Mouse (Mus musculus) hindbrain, embryonic 14.5 days (tissue): ENCODE measurements around the gene Ctsl. TPM values are rescaled to one million over a fixed set of nuclear protein-coding genes. Genes with fewer than 3 reads are reported as not detected.
A peak's percentile ranks its signal among the peaks of the same experiment; 100 is the strongest.

Source experiments
- ATAC-seq: fragments of 200-750 bp; cut with Nextera tagmentation; 2 replicates; pipeline ENCODE4 v1.8.0; 2017; ENCODE audit warnings: moderate number of reproducible peaks, mild to moderate bottlenecking, moderate TSS enrichment, moderate library complexity; ENCODE audit not compliant: low FRiP score
- DNase-seq: peaks from one replicate; pipeline ENCODE4 v3.0.0-alpha.2; 2015; ENCODE audit warnings: low spot score
- H3K27ac ChIP-seq: fragments of 300-500 bp; sonication (generic); 2 replicates; pipeline ENCODE4 v1.5.1; 2014; ENCODE audit warnings: mild to moderate bottlenecking, moderate library complexity
- H3K27me3 ChIP-seq: fragments of 300-500 bp; sonication (generic); 2 replicates; pipeline ENCODE4 v1.6.1; 2014; ENCODE audit warnings: mild to moderate bottlenecking, low read length, mixed read lengths; ENCODE audit not compliant: control insufficient read depth, insufficient read depth
- H3K36me3 ChIP-seq: fragments of 300-500 bp; sonication (generic); replicated peaks from 2 replicates; pipeline ENCODE4 v1.6.1; 2014; ENCODE audit not compliant: control insufficient read depth, insufficient read depth
- H3K4me1 ChIP-seq: fragments of 300-500 bp; sonication (generic); replicated peaks from 2 replicates; pipeline ENCODE4 v1.6.1; 2014; ENCODE audit warnings: antibody characterized with exemption, low read length, mixed read lengths; ENCODE audit not compliant: control insufficient read depth, insufficient read depth
- H3K4me2 ChIP-seq: fragments of 300-500 bp; sonication (generic); replicated peaks from 2 replicates; pipeline ENCODE4 v1.6.1; 2014; ENCODE audit warnings: mild to moderate bottlenecking, moderate library complexity
- H3K4me3 ChIP-seq: fragments of 300-500 bp; sonication (generic); replicated peaks from 2 replicates; pipeline ENCODE4 v1.5.1; 2014; ENCODE audit warnings: mild to moderate bottlenecking, low read length
- H3K9ac ChIP-seq: fragments of 300-500 bp; sonication (generic); 2 replicates; pipeline ENCODE4 v1.6.1; 2014
- H3K9me3 ChIP-seq: fragments of 300-500 bp; sonication (generic); 2 replicates; pipeline ENCODE4 v1.6.1; 2016; ENCODE audit warnings: low read length; ENCODE audit not compliant: control insufficient read depth
- WGBS: fragments of 180-500 bp; shearing (Covaris S2); extraction: QIAGEN DNeasy Blood & Tissue Kit; methylation state at CpG from one replicate; pipeline ENCODE4 v1.1.7; 2014; 5-methylcytosine and 5-hydroxymethylcytosine counted together
- polyA plus RNA-seq: library from polyadenylated mRNA; unstranded; fragments of >200 nt; fragmentation: Nextera tagmentation; extraction: Ambion mirVana; gene quantifications from 2 replicates; pipeline ENCODE4 v1.2.1, GENCODE M21; 2014

Ctsl gene
- polyA plus RNA-seq, 1 experiment from 2014 or later = 171 TPM

DNA sequence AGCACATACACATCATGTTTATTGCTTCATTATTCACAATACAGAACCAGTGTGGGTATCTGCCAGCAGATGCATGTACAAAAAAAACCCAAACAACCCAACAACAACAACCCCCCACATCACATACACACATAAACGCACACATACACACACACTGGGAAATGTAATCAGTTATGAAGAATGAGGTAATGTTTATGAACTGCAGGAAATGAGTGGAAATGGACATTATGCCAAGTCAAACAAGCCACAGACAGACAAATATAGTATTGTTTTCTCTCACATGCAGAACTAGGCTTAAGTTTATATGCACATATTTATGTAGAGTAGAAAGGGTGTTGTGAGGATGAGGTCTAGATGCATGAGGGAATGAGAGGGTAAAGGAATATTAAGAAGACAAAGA lies 59.4 kb downstream of the Ctsl start:
- no peak overlapping the region for H3K27ac ChIP-seq
- H3K27me3 ChIP-seq = no peaks in the 10 kb centered on the region
- H3K9me3 ChIP-seq = no peaks in the 10 kb centered on the region
- DNase-seq (no peak), ATAC-seq (no peak)
- H3K36me3 ChIP-seq = no peaks in the 10 kb centered on the region; the same call in 1 of the 2 replicates
- peak overlapping the region; percentile 58 for H3K4me3 ChIP-seq
- H3K9ac ChIP-seq = peak overlapping the region; percentile 72
- peak overlapping the region; percentile 68 for H3K4me2 ChIP-seq
- peaks cover 8% of the 10 kb centered on the region for H3K4me1 ChIP-seq
- 74% methylated on average over 1 of the region's 1 CpGs for WGBS

GRCm38 (mm10) chr13:64310585-64310984 lies 60.1 kb downstream of the Ctsl start:
- WGBS = 85% methylated on average over 6 of the region's 6 CpGs
- H3K36me3 ChIP-seq = no peaks in the 10 kb centered on the region; the same call in 1 of the 2 replicates
- no peaks in the 10 kb centered on the region for H3K27me3 ChIP-seq
- H3K4me2 ChIP-seq = no peak overlapping the region
- H3K4me1 ChIP-seq = peaks cover 8% of the 10 kb centered on the region
- no peak overlapping the region for H3K9ac ChIP-seq
- no peaks in the 10 kb centered on the region for H3K9me3 ChIP-seq
- H3K27ac ChIP-seq = no peak overlapping the region
- DNase-seq = no peak
- H3K4me3 ChIP-seq = no peak overlapping the region
- ATAC-seq = no peak

- no peak overlapping the region for H3K4me2 ChIP-seq
- DNase-seq (no peak), ATAC-seq (no peak)
- no peak overlapping the region for H3K4me3 ChIP-seq
- peaks cover 8% of the 10 kb centered on the region for H3K4me1 ChIP-seq
- no peaks in the 10 kb centered on the region; the same call in 1 of the 2 replicates for H3K36me3 ChIP-seq
- no peak overlapping the region for H3K9ac ChIP-seq
- no peaks in the 10 kb centered on the region for H3K9me3 ChIP-seq
- no peaks in the 10 kb centered on the region for H3K27me3 ChIP-seq
- WGBS = 88% methylated on average over 11 of the region's 11 CpGs
- H3K27ac ChIP-seq = no peak overlapping the region
Observed at GRCm38 (mm10) chr13:64309842-64310241, 60.8 kb downstream of the Ctsl start.

Other genes with a start within 250 kb of the Ctsl start
- 1.2 and 1.7 TPM in 2 replicates for gene Slc35d2, start 241.5 kb downstream of the Ctsl start, polyA plus RNA-seq
- gene Zfp367, start 217.7 kb downstream of the Ctsl start, polyA plus RNA-seq = 5.8 and 8.0 TPM in 2 replicates
- 52.4 and 65.2 TPM in 2 replicates for gene Habp4, start 209.1 kb downstream of the Ctsl start, polyA plus RNA-seq
- 3.0 and 4.3 TPM in 2 replicates for gene Cdc14b, start 95.6 kb downstream of the Ctsl start, polyA plus RNA-seq
- gene Aaed1, start 58.2 kb downstream of the Ctsl start, polyA plus RNA-seq = 15.4 and 15.8 TPM in 2 replicates
- gene Cdk20, start 61.4 kb upstream of the Ctsl start, polyA plus RNA-seq = 20.8 and 22.5 TPM in 2 replicates
- not detected in 2 replicates for gene Fam240b, start 126.9 kb upstream of the Ctsl start, polyA plus RNA-seq